Mouse (Mus musculus) fibroblast of lung, adult 2 months (primary cell): ENCODE measurements at regions not wholly inside any gene's neighbourhood (a gene's known extent, or its start where the extent isn't known, plus 50 kb on each side); places are given as distances from the start of the nearest gene placed in this dataset.
"Not testable (repeated sequence)": the region's sequence is repeated elsewhere in the genome, so short reads cannot be mapped to it uniquely, and the experiment has no call there.

Source experiments
- DNase-seq: peaks from one replicate; pipeline ENCODE4 v3.0.0-alpha.2; 2011; ENCODE audit warnings: low read depth

DNA sequence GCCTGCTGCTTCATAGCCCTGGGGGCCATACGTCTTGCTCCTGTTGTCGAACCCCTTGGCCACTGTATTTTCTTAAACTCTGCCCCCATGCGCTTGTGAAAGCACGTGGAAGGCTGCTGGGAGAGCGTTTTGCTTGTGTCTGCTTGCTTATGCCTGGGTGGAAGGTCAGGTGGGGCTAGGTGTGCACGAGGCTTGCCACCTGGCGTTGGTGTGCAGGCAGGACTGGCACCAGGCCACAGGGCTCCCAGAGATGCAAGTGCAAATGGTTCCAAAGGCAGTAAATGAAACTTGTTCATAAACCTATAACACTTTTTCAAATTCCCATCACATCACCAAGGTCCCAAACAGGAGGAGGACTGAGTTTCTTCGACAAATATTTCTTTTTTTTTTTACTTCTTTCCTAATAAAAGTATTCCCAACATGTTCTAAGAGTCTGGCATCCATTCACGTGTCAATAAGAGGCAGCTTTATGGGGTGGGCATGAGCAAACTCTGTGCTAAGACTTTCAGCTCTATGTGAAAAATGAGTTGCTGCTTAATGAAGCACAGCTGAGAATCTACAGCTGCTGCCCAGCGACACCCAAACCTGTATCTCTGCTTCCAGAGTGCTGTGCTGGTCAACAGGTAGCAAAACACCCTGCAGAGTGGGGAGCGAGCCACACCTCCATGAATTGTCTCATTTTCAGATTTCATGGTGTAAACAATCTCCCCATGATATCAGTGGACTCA lies 116.0 kb upstream of the Gmds start:
- no peak for DNase-seq

DNA sequence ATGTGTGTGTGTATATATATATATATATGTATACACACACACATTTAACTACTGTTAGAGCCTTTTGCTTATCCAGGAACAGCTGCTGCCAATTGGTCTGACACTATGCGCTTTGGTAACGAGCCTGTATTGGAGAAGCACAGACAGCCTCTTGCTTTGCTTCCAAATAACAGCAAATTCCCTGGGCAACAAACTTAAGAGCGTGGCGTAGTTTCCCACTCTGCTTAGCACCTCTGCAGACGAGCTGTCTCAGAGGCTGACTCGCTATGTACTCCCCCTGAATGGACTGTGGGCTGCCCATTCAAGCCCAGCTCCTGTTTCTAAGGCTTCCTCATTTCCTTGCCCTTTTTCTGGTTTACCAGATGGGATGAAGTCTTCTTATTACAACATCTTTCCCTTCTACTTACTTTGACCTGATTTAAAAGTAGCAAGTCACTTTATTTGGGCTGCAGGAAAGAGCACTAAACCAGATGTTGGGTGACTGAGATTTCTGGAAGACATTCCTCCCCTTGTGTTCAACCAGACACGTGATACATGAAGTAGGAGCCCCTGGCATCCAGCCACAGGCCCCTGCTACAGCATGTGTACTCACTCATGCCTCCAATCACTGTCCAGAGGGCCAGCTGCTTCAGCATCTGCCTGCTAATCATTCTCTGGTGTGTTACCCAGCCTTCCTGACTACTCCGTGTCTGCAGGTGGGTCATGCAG lies 111.3 kb upstream of the Gmds start:
- peak; percentile 77 for DNase-seq

DNA sequence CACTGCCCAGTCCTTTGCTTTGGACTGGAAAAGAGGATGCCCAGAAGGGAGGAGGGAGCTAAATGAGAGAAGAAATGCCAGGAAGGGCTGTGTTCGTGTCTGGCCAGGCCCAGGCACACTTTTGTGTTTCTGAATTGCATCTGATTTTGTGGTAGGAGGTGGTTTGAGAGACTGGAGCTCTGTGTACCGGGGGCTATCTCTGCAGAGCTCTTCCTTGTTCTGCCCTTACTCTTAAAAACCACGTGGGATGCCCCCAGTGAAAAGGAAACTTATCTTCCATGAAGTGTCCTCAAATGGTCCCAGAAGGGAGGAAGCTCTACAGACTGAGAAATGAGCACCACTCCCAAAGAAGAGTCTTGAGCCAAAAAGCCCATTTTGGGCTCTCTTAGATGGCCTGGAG lies 106.0 kb upstream of the Gmds start:
- no peak for DNase-seq

DNA sequence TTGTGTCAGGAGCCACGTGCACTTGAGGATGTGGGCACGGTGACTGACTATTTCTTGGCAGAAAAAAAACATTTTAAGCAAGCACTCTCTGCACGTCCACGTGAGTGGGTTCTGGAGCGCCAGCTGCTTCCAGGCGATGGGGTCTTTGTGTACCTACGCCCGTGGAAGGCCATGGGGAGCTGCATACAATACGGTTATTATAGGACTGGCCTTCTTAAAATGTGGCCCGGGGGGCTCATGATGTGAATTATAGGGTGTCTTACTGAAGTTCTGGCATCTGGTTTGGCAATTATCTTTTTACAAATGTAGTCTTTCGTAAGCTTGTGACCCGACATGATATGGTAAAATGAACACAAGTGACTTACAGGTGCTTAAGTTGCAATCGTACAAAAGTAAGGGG lies 103.5 kb upstream of the Gmds start:
- no peak for DNase-seq

DNA sequence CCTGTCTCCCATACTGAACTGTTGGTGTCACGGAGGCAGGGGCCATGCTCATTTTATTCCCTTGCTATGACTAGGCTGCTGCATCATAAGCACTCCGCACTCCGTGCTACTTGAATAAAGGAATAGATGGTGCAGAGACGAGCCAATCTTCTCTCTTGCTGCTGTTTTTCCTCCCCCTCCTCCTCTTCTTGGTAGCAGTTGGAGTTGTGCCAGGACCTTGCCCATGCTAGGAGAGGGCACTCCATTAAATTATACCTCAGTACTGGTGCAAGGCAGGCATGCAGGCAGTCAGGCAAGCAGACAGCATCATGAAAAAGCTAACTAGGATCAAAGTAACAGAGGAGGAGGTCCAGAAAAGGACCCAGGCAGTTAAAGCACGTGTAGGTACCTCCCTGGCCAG lies 96.6 kb upstream of the Gmds start:
- no peak for DNase-seq

DNA sequence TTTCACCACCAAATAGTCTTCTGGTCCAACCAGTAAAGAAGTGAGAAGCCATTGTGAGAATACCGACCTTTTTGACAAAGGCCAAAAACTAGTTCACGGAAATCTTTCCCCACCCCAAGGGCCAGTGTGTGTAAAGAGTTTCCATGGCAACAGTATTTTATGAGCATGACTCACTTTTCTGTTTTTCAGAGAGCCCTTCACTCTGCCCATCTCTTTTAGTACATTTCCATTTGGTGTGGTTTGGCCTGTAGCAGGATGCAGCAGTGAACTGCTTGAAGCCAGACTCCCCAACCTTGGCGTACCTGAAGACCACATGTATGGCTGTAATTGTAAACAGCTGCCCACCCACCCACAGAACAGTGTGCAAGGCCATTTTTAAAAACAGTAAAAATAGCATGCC lies 89.9 kb upstream of the Gmds start:
- DNase-seq: peak; percentile 83

DNA sequence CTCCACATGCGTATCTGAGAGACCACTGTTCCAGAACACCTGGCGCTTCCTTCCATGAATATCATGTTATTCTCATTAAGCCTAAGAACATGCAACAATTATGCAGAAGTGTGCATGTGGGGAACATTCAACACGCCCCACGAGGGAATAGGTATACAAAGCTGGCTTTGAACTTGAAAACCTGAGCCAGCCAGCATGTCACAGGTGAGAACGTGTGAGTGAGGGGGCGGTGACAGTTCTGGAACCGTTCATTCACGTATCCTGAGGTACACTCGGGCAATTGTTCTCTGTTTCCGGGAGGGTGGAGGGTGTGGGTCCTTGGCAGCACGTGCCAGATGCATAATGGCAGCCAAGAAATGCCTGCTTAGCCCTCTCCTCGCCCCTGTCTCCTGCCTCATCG lies 88.4 kb upstream of the Gmds start:
- no peak for DNase-seq

DNA sequence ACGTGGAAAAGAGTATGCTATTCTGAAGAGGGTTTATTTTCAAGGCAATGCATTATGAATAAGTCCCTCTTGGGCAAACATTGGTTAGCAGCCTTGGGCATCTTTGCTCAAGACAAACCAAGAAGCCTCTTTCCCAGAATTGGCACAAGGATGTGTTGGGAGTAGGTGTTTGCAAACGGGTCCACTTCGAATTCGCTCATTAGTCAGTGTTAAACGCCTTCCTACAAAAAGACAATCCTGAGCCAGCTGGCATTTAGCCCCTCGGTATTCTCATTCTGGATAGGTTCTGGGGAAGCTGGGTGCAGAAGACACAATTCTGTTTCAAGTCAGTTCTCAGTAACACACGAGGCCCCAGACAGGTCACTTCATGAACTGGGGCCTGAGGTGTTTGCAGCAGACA lies 87.7 kb upstream of the Gmds start:
- DNase-seq: no peak

DNA sequence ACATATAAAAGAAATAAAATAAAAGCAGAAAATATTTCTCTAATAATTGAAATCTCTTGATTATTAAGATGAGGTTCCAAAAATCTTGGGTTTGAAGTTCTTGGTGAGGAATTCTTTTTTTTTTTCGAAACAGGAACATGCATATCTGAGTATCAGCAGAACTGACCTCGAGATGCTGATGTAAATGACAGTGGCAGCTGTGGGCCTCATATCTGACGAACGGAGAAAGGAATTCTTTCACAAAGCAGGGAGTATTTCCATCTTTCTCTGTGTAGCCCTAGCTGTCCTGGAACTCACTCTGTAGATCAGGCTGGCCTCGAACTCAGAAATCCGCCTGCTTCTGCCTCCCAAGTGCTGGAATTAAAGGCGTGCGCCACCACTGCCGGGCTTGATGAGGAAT lies 86.0 kb upstream of the Gmds start:
- not testable (repeated sequence) for DNase-seq

DNA sequence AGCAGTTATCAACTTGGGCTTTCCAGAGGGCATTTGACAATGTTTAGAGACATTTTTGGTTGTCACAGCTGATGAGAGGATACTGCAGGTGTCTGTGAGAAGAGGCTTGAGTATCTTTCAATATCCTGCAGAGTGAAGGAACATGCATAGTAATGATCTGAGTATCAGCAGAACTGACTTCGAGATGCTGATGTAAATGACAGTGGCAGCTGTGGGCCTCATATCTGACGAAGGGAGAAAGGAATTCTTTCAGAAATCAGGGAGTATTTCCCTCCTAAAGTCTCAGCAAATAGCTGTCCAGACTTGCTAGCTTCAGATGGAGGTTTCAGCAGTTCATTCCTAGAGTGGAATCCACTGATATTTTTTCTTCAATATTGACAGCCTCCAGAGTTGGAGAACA lies 83.9 kb upstream of the Gmds start:
- DNase-seq: no peak

DNA sequence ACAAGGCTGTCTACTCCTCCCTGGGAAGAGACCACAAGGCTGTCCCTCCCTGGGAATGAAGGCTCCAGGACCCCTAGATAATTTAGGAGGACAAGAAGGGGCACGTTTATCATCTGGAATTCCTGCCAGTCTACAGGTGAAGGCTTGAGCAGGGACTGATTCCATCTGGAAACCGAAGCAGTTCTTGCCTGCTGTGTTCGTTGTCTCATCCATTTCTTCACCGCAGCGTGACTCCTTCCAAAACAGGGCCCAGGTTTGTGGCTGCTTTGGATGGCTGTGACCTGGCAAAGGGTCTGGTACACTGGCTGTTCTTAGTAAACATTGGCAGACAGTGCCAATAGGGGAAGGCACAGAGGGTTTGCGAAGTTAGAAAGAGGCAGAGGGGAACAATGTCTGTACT lies 80.8 kb upstream of the Gmds start:
- DNase-seq: peak; percentile 44

DNA sequence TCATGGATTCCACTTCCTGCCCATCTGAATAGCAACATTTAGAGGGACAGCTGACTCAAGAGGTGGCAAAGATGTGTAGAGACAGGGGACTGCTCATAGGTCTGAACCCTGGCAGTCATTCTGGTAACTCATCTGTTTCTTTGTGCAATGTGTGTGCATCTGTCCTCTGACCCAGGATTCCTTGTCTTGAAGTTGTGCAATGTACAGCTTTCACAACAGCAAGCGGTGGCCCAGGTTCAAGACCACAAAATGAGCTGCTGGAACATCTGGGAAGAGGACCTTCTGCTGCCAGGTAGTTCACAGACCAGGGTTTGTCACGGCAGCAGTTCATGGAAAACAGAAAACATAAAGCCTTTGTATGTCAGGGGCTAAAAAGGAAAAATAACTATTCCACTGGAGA lies 80.1 kb upstream of the Gmds start:
- peak; percentile 69 for DNase-seq

DNA sequence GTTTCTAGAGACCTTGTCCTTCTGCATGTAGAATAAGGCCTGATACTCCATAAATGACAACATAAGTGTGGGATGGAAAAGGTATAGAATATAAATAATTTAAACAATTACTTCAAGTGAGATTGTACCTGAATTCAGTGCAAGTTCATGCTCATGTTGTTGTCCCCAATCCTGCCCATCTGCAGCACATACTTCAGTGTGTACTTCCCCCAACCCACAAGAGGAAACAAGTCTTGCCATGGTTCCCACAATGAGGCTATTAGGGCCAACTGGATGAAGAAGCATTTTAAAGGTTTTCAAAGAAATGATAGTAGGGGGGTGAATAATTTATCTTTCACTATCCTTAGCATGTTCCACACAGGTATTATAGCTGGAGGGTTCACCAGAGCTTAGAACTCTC lies 79.4 kb upstream of the Gmds start:
- DNase-seq: no peak

DNA sequence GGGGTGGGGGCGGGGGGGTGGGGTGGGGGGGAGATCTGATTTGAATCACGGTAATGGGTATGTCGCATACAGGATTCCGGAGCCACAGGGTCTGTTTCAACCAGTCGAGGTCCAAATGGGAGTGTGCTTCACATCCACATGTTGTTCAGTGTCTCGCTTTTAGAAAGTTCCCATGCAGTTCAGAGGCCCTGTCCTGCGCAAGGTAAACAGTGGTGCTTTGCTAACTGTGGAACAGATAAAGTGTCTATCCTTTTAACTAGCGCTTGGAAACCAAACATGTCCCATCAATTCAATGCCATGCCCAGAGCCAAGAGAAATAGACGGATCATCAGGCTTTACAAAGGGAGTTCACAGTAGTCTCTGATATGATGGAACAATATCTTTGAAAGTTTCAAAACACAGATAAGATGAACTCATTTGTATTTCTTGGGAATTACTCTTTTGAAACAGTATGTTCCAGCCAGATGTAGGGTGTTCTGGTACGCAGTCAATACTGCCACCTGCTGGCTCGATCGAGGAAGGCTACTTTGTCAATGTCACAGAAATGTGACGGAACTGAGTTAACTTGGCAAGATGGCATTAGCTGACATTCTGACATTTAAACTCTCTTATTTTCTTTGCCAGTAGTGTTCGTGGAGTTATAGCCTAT lies 72.9 kb upstream of the Gmds start:
- peak; percentile 42 for DNase-seq

DNA sequence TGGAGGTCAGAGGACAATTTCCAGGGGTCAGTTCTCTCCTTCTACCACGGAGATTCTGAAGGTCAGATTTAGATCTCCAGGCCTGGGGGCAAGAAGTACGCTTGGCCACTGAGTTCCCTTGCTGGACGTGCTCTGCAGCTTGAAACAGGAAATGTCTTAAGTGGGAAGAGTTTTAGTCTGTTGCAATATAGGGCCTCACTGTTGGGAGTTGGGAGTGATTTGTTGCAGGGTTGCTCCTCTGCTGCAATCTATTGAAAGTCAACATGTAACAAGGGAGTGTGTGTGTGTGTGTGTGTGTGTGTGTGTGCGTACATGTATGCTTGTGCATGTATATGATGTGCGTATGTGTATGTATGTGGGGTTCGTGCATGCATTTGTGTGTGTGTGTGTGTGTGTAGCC lies 71.5 kb upstream of the Gmds start:
- no peak for DNase-seq

DNA sequence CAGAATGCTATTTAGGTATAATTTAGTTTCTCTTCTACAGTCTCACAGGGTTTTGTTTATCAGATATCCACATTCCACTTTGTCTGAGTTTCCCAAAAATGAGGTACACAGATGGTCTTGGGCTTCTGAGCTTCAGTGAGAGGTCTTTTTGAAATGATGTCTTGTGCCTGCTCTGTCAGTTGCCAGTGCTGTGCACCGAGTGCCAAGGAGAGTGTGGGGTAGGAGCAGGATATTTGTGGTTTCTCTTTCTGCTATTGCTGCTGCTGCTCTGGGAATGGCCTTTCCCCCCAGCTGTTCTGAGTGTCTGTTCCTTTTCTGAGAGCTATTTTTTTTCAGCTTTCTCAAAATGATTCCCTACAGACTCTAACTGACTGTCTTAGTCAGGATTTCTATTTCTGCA lies 60.1 kb upstream of the Gmds start:
- peak; percentile 95 for DNase-seq
